Comparison of ENCODE assay signal across 22 mouse cellular contexts in genomic region chr17:54214804-54215203, GRCm38 (mm10).
DNase-seq lines count a peak whose midpoint lies in the region; ATAC-seq and TF ChIP-seq lines count a peak whose summit lies in the region.
"Had no signal": no experiment of that assay in that cellular context is flagged by ENCODE, and none has a peak within 500 bp of the region (broad histone marks: within the 10 kb centered on the region; RNA-seq: fewer than 3 reads in every experiment).

No protein-coding gene starts in this region.

- no peaks in the 10 kb centered on the region for H3K27me3 ChIP-seq in hindbrain, embryonic 13.5 days
- H3K27me3 ChIP-seq in hindbrain, embryonic 16.5 days (replicated peaks; ENCODE audit: control insufficient read depth, insufficient read depth, low read length) = no peaks in the 10 kb centered on the region
- no peaks in the 10 kb centered on the region for H3K27me3 ChIP-seq in myocyte (ENCODE audit: control insufficient read depth, insufficient read depth, insufficient read length)
- H3K27me3 ChIP-seq: embryonic facial prominence, embryonic 15.5 days; forebrain, embryonic 15.5 days; heart, embryonic 15.5 days had no signal

- H3K9me3 ChIP-seq in hindbrain, embryonic 13.5 days = no peaks in the 10 kb centered on the region
- H3K9me3 ChIP-seq in hindbrain, embryonic 16.5 days (ENCODE audit: control insufficient read depth, low read length) = no peaks in the 10 kb centered on the region
- H3K9me3 ChIP-seq: embryonic facial prominence, embryonic 15.5 days; forebrain, embryonic 10.5 days; forebrain, embryonic 15.5 days; heart, embryonic 15.5 days had no signal

- no peak overlapping the region for H3K27ac ChIP-seq in hindbrain, embryonic 13.5 days
- no peak overlapping the region for H3K27ac ChIP-seq in hindbrain, embryonic 16.5 days (ENCODE audit: low read depth, low read length)
- H3K27ac ChIP-seq: embryonic facial prominence, embryonic 15.5 days; forebrain, embryonic 10.5 days; forebrain, embryonic 15.5 days; heart, adult 2 months; heart, embryonic 15.5 days had no signal

- no peak overlapping the region for H3K9ac ChIP-seq in hindbrain, embryonic 13.5 days
- no peak overlapping the region for H3K9ac ChIP-seq in hindbrain, embryonic 16.5 days (ENCODE audit: low read depth, low read length)
- H3K9ac ChIP-seq: embryonic facial prominence, embryonic 15.5 days; forebrain, embryonic 15.5 days; heart, embryonic 15.5 days had no signal

- H3K4me1 ChIP-seq in hindbrain, embryonic 13.5 days (replicated peaks) = no peaks in the 10 kb centered on the region
- H3K4me1 ChIP-seq in hindbrain, embryonic 16.5 days (ENCODE audit: control insufficient read depth, insufficient read depth, low read depth, low read length) = no peaks in the 10 kb centered on the region
- H3K4me1 ChIP-seq: embryonic facial prominence, embryonic 15.5 days; forebrain, embryonic 10.5 days; forebrain, embryonic 15.5 days; heart, embryonic 15.5 days had no signal

- H3ac ChIP-seq in myocyte (ENCODE audit: control insufficient read depth, insufficient read length) = no peak overlapping the region

- H3K4me3 ChIP-seq in hindbrain, embryonic 13.5 days = no peak overlapping the region
- H3K4me3 ChIP-seq in hindbrain, embryonic 16.5 days (ENCODE audit: low read length) = no peak overlapping the region
- H3K4me3 ChIP-seq in myocyte = no peak overlapping the region
- H3K4me3 ChIP-seq: embryonic facial prominence, embryonic 15.5 days; erythroblast, embryonic 14.5 days; forebrain, embryonic 10.5 days; forebrain, embryonic 15.5 days; heart, adult 2 months; heart, embryonic 15.5 days had no signal

- no peaks in the 10 kb centered on the region for H3K79me2 ChIP-seq in myocyte (ENCODE audit: control insufficient read depth, insufficient read depth)

- no peak overlapping the region for H3K4me2 ChIP-seq in hindbrain, embryonic 13.5 days
- no peak overlapping the region for H3K4me2 ChIP-seq in hindbrain, embryonic 16.5 days (ENCODE audit: low read length)
- no peak overlapping the region for H3K4me2 ChIP-seq in myocyte (ENCODE audit: low read depth)
- H3K4me2 ChIP-seq: embryonic facial prominence, embryonic 15.5 days; forebrain, embryonic 15.5 days; heart, embryonic 11.5 days; heart, embryonic 15.5 days had no signal

- DNase-seq in 3T3-L1 (ENCODE audit: low read depth, low spot score) (peak; percentile 65), MN1 (ENCODE audit: low spot score) (peak; percentile 67)
- no peak for DNase-seq in urinary bladder, adult 2 months (ENCODE audit: low spot score)
- DNase-seq: cerebellum, adult 2 months; cerebellum, postnatal 10 days; embryo, embryonic 11 days; gastrocnemius, postnatal 10 days; heart, adult 2 months; heart, postnatal 14 days; kidney, adult 8-10 months had no signal

- TF ChIP-seq POLR2A in myocyte (IDR thresholded peaks at IDR 0.05; ENCODE audit: insufficient read length, low read depth) = no peak

- ATAC-seq in hindbrain, embryonic 13.5 days (ENCODE audit: low FRiP score) = peak; percentile 46; the same call in 1 of the 2 replicates
- ATAC-seq in hindbrain, embryonic 16.5 days = no peak
- ATAC-seq: CD4-positive, CD25-positive, alpha-beta regulatory T cell, adult 4 months; forebrain, embryonic 15.5 days; intestine, postnatal 0 days had no signal

- no peaks in the 10 kb centered on the region for H3K36me3 ChIP-seq in hindbrain, embryonic 13.5 days
- H3K36me3 ChIP-seq in hindbrain, embryonic 16.5 days (ENCODE audit: control insufficient read depth, insufficient read depth, low read length) = no peaks in the 10 kb centered on the region
- H3K36me3 ChIP-seq in myocyte (ENCODE audit: control insufficient read depth, insufficient read depth) = no peaks in the 10 kb centered on the region
- H3K36me3 ChIP-seq: embryonic facial prominence, embryonic 15.5 days; forebrain, embryonic 10.5 days; forebrain, embryonic 15.5 days; G1E; heart, embryonic 15.5 days had no signal

- WGBS in hindbrain, embryonic 13.5 days = 73% methylated on average over 3 of the region's 3 CpGs
- 80% methylated on average over 3 of the region's 3 CpGs for WGBS in hindbrain, embryonic 16.5 days

TF ChIP-seq in myocyte, 11 proteins besides CTCF, POLR2A, EP300 and RAD21:
- no peak for TF ChIP-seq REST (IDR thresholded peaks at IDR 0.05; ENCODE audit: insufficient read depth, insufficient read length)
- peak; percentile 84 for TF ChIP-seq CEBPB (IDR thresholded peaks at IDR 0.05; ENCODE audit: insufficient read depth, poor library complexity, severe bottlenecking)
TF ChIP-seq in myocyte: peak in this region for 1.
